Mouse (Mus musculus): ENCODE results near the gene Ttc23l. TPM values are rescaled to one million over a fixed set of nuclear protein-coding genes. Genes with fewer than 3 reads are reported as not detected.

Ttc23l gene
- not detected in 2 replicates for polyA plus RNA-seq (2015; fragmentation: Nextera tagmentation; extraction: Ambion mirVana)

DNA sequence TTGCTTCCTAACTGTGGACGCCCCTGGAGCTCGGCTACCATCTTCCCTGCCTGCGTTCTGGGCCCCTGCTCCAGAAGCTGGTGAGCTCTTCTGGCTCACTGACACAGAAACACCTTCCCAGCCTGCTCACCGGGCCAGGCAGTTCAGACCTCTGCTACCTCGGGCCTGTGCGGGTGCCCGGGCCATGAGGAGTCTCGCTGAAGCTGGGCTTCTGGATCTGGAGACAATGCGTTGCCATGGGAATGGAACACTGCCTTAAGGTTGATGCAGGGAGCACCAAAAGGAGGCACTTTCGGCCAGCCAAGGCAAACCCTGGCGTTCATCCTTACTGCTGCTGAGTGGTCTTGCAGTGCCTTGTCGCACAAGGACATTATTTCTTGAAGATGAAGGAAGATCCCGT lies at the start of gene Ttc23l:
Gene Ttc23l (minus strand): TSS at position 204 of the 400 bp plus-strand sequence.

GRCm38 (mm10) chr15:10485484-10486364 lies 72.7 kb downstream of the Ttc23l start, which contains the start of the genes Brix1 and Rad1:
Gene Brix1 (minus strand): TSS chr15:10485947.
Gene Rad1 (plus strand): TSS chr15:10486018.

GRCm38 (mm10) chr15:10470151-10470831 lies 88.2 kb downstream of the Ttc23l start, which contains the start of gene Dnajc21:
Gene Dnajc21 (minus strand): TSS chr15:10470516.

Other genes starting within 250 kb of the Ttc23l start
- not detected in 2 replicates for gene Gm21973, start 233.3 kb downstream of the Ttc23l start, polyA plus RNA-seq (2015; fragmentation: Nextera tagmentation; extraction: Ambion mirVana)
- not detected in 2 replicates for gene Agxt2, start 200.1 kb downstream of the Ttc23l start, polyA plus RNA-seq (2015; fragmentation: Nextera tagmentation; extraction: Ambion mirVana)
- 11.8 and 12.2 TPM in 2 replicates for gene Dnajc21, start 88.2 kb downstream of the Ttc23l start, polyA plus RNA-seq (2015; fragmentation: Nextera tagmentation; extraction: Ambion mirVana)
- 62.4 and 63.1 TPM in 2 replicates for gene Brix1, start 72.7 kb downstream of the Ttc23l start, polyA plus RNA-seq (2015; fragmentation: Nextera tagmentation; extraction: Ambion mirVana)
- gene Rad1, start 72.7 kb downstream of the Ttc23l start, polyA plus RNA-seq (2015; fragmentation: Nextera tagmentation; extraction: Ambion mirVana): 12.9 and 14.6 TPM in 2 replicates
- gene Rai14, start 156.0 kb upstream of the Ttc23l start, polyA plus RNA-seq (2015; fragmentation: Nextera tagmentation; extraction: Ambion mirVana): 5.4 and 7.0 TPM in 2 replicates

Data from skeletal muscle tissue, postnatal 0 days (tissue).